Mouse (Mus musculus): ENCODE data around the gene Dscaml1. TPM values are rescaled to one million over a fixed set of nuclear protein-coding genes. Genes with fewer than 3 reads are reported as not detected.
A peak's percentile ranks its signal among the peaks of the same experiment; 100 is the strongest.

Dscaml1 gene
- polyA plus RNA-seq, 1 experiment from 2014 or later = 0.83 TPM

- peaks cover 8% of the 10 kb centered on the region; the same call in 1 of the 2 replicates for H3K27me3 ChIP-seq
- H3K36me3 ChIP-seq = no peaks in the 10 kb centered on the region
- no peak overlapping the region for H3K4me3 ChIP-seq (replicated peaks)
- H3K27ac ChIP-seq = no peak overlapping the region
- H3K4me2 ChIP-seq = no peak overlapping the region
- no peaks in the 10 kb centered on the region for H3K9me3 ChIP-seq
- 69% methylated on average over 8 of the region's 8 CpGs for WGBS
- H3K9ac ChIP-seq (replicated peaks) = no peak overlapping the region; the same call in 1 of the 2 replicates
- no peak for ATAC-seq (ENCODE audit: insufficient number of reproducible peaks, insufficient read depth, low FRiP score, low TSS enrichment, low read depth)
- peaks cover 7% of the 10 kb centered on the region for H3K4me1 ChIP-seq (replicated peaks)
Observed at GRCm38 (mm10) chr9:45454889-45455610, 28.6 kb downstream of the Dscaml1 start.

- peaks cover 5% of the 10 kb centered on the region; the same call in 1 of the 2 replicates for H3K27me3 ChIP-seq
- H3K9ac ChIP-seq (replicated peaks) = no peak overlapping the region
- H3K9me3 ChIP-seq = no peaks in the 10 kb centered on the region
- 0 out of 2 replicates have a peak overlapping the region, but pooled peaks have one; percentile 41 for H3K27ac ChIP-seq
- no peaks in the 10 kb centered on the region for H3K36me3 ChIP-seq
- ATAC-seq (ENCODE audit: insufficient number of reproducible peaks, insufficient read depth, low FRiP score, low TSS enrichment, low read depth) = no peak
- peaks cover 7% of the 10 kb centered on the region for H3K4me1 ChIP-seq (replicated peaks)
- 35% methylated on average over 7 of the region's 7 CpGs for WGBS
- no peak overlapping the region for H3K4me3 ChIP-seq (replicated peaks)
- no peak overlapping the region for H3K4me2 ChIP-seq
Observed at GRCm38 (mm10) chr9:45457200-45457599, 30.8 kb downstream of the Dscaml1 start.

GRCm38 (mm10) chr9:45458363-45458762, 31.9 kb downstream of the Dscaml1 start:
- Histone ChIP-seq H3K9me3 (no peaks in the 10 kb centered on the region), H3K36me3 (no peaks in the 10 kb centered on the region), H3K4me3 (replicated peaks) (no peak overlapping the region), H3K4me1 (replicated peaks) (peaks cover 7% of the 10 kb centered on the region), H3K27me3 (peaks cover 5% of the 10 kb centered on the region; the same call in 1 of the 2 replicates), H3K9ac (replicated peaks) (no peak overlapping the region), H3K27ac (no peak overlapping the region), H3K4me2 (no peak overlapping the region)
- no peak for ATAC-seq (ENCODE audit: insufficient number of reproducible peaks, insufficient read depth, low FRiP score, low TSS enrichment, low read depth)
- 62% methylated on average over 14 of the region's 14 CpGs for WGBS

- H3K27ac ChIP-seq = peak overlapping the region; percentile 35; the same call in 1 of the 2 replicates
- H3K4me1 ChIP-seq (replicated peaks) = peaks cover 16% of the 10 kb centered on the region
- H3K36me3 ChIP-seq = no peaks in the 10 kb centered on the region
- 24% methylated on average over 6 of the region's 6 CpGs for WGBS
- no peak overlapping the region for H3K4me3 ChIP-seq (replicated peaks)
- 0 out of 2 replicates have a peak, but pooled peaks have one; percentile 26 for ATAC-seq (ENCODE audit: insufficient number of reproducible peaks, insufficient read depth, low FRiP score, low TSS enrichment, low read depth)
- H3K27me3 ChIP-seq = peaks cover 2% of the 10 kb centered on the region
- H3K9ac ChIP-seq (replicated peaks) = no peak overlapping the region
- peak overlapping the region; percentile 15; the same call in 1 of the 2 replicates for H3K4me2 ChIP-seq
- no peaks in the 10 kb centered on the region for H3K9me3 ChIP-seq
Observed at GRCm38 (mm10) chr9:45465396-45466019, 39.1 kb downstream of the Dscaml1 start.

- 74% methylated on average over 10 of the region's 10 CpGs for WGBS
Observed at GRCm38 (mm10) chr9:45468235-45468634, 41.8 kb downstream of the Dscaml1 start.

GRCm38 (mm10) chr9:45470746-45471471, 44.5 kb downstream of the Dscaml1 start:
- H3K4me1 ChIP-seq (replicated peaks) = peaks cover 9% of the 10 kb centered on the region; the same call in 1 of the 2 replicates
- WGBS = 84% methylated on average over 10 of the region's 10 CpGs
- H3K9me3 ChIP-seq = no peaks in the 10 kb centered on the region
- no peaks in the 10 kb centered on the region for H3K36me3 ChIP-seq
- ATAC-seq (ENCODE audit: insufficient number of reproducible peaks, insufficient read depth, low FRiP score, low TSS enrichment, low read depth) = no peak
- peaks cover 2% of the 10 kb centered on the region for H3K27me3 ChIP-seq
- no peak overlapping the region for H3K4me3 ChIP-seq (replicated peaks)
- H3K9ac ChIP-seq (replicated peaks) = no peak overlapping the region
- no peak overlapping the region for H3K4me2 ChIP-seq
- no peak overlapping the region for H3K27ac ChIP-seq

More at GRCm38 (mm10) chr9:45468235-45468634, 41.8 kb downstream of the Dscaml1 start:
- H3K27ac ChIP-seq = no peak overlapping the region
- H3K27me3 ChIP-seq = peaks cover 2% of the 10 kb centered on the region
- no peak overlapping the region for H3K4me2 ChIP-seq
- no peaks in the 10 kb centered on the region for H3K9me3 ChIP-seq
- no peak for ATAC-seq (ENCODE audit: insufficient number of reproducible peaks, insufficient read depth, low FRiP score, low TSS enrichment, low read depth)
- no peak overlapping the region for H3K4me3 ChIP-seq (replicated peaks)
- peaks cover 18% of the 10 kb centered on the region for H3K4me1 ChIP-seq (replicated peaks)
- no peak overlapping the region for H3K9ac ChIP-seq (replicated peaks)
- no peaks in the 10 kb centered on the region for H3K36me3 ChIP-seq

GRCm38 (mm10) chr9:45471691-45472090, 45.3 kb downstream of the Dscaml1 start:
- Histone ChIP-seq H3K9me3 (no peaks in the 10 kb centered on the region), H3K27ac (no peak overlapping the region), H3K4me3 (replicated peaks) (no peak overlapping the region), H3K4me1 (replicated peaks) (0 out of 2 replicates have a peak, but pooled peaks cover 9% of the 10 kb centered on the region), H3K9ac (replicated peaks) (no peak overlapping the region), H3K4me2 (no peak overlapping the region), H3K27me3 (peaks cover 2% of the 10 kb centered on the region), H3K36me3 (no peaks in the 10 kb centered on the region)
- WGBS = 25% methylated on average over 9 of the region's 9 CpGs
- ATAC-seq (ENCODE audit: insufficient number of reproducible peaks, insufficient read depth, low FRiP score, low TSS enrichment, low read depth) = no peak

- no peak for ATAC-seq (ENCODE audit: insufficient number of reproducible peaks, insufficient read depth, low FRiP score, low TSS enrichment, low read depth)
- H3K4me2 ChIP-seq = no peak overlapping the region
- no peaks in the 10 kb centered on the region for H3K9me3 ChIP-seq
- no peaks in the 10 kb centered on the region; the same call in none of the 2 replicates for H3K27me3 ChIP-seq
- H3K4me1 ChIP-seq (replicated peaks) = 0 out of 2 replicates have a peak, but pooled peaks cover 8% of the 10 kb centered on the region
- no peaks in the 10 kb centered on the region for H3K36me3 ChIP-seq
- H3K4me3 ChIP-seq (replicated peaks) = no peak overlapping the region
- no peak overlapping the region for H3K27ac ChIP-seq
- no peak overlapping the region for H3K9ac ChIP-seq (replicated peaks)
Observed at GRCm38 (mm10) chr9:45474874-45475273, 48.4 kb downstream of the Dscaml1 start.

GRCm38 (mm10) chr9:45480936-45481335, 54.5 kb downstream of the Dscaml1 start:
- no peaks in the 10 kb centered on the region for H3K9me3 ChIP-seq
- no peak overlapping the region for H3K27ac ChIP-seq
- ATAC-seq (ENCODE audit: insufficient number of reproducible peaks, insufficient read depth, low FRiP score, low TSS enrichment, low read depth) = no peak
- no peaks in the 10 kb centered on the region; the same call in 1 of the 2 replicates for H3K27me3 ChIP-seq
- no peak overlapping the region for H3K9ac ChIP-seq (replicated peaks)
- no peaks in the 10 kb centered on the region for H3K36me3 ChIP-seq
- no peaks in the 10 kb centered on the region for H3K4me1 ChIP-seq (replicated peaks)
- no peak overlapping the region for H3K4me2 ChIP-seq
- no peak overlapping the region for H3K4me3 ChIP-seq (replicated peaks)
- WGBS = 91% methylated on average over 9 of the region's 9 CpGs

GRCm38 (mm10) chr9:45486665-45487074, 60.2 kb downstream of the Dscaml1 start:
- Histone ChIP-seq H3K27ac (no peak overlapping the region), H3K36me3 (no peaks in the 10 kb centered on the region), H3K4me1 (replicated peaks) (no peaks in the 10 kb centered on the region), H3K9ac (replicated peaks) (no peak overlapping the region), H3K4me3 (replicated peaks) (no peak overlapping the region), H3K9me3 (no peaks in the 10 kb centered on the region), H3K27me3 (no peaks in the 10 kb centered on the region), H3K4me2 (no peak overlapping the region)
- ATAC-seq (ENCODE audit: insufficient number of reproducible peaks, insufficient read depth, low FRiP score, low TSS enrichment, low read depth) = no peak
- WGBS = 82% methylated on average over 4 of the region's 4 CpGs
